Comparison of ENCODE assay signal across 14 mouse cellular contexts in the genomic region with DNA sequence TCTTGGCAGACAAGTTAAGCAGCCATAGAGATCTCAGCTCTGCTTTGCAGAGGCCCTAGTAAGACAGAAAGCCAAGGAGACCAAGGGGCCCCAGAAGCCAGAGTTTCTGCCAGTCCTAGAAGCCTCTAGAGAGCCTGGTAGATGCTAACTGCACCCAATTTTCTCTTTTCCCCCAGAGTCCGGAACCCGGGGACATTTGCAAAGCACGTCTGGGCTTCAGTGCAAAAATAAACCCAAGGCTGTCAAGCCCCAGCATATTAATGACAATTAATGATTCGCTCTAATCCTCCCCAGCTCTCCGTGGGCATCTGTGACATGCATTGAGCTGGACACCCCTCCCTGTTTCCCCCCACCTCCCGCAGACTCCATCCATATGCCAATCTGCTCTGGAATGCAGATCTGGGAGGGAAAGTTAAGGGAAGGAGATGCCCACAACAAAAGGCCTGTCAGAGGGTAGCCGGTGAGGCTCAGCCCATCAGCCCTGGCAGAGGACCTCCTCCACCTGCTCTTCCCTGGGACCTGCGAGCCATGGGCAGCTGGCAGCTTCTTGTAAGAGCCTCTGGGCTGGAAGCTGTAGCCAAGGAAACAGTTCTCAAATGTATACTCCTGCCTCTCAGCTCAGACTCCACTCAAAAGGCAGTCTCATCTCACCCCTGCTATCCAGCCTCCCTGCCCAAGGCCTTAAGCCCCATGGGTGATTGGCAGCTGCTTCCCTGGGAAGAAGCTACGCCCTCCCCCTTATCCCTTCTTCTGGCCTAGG.
A peak's percentile ranks its signal among the peaks of the same experiment; 100 is the strongest.
DNase-seq lines count a peak whose midpoint lies in the region; ATAC-seq and TF ChIP-seq lines count a peak whose summit lies in the region.
"Had no signal": no experiment of that assay in that cellular context is flagged by ENCODE, and none has a peak within 500 bp of the region (broad histone marks: within the 10 kb centered on the region; RNA-seq: fewer than 3 reads in every experiment).

No protein-coding gene starts in this region.

- H3K4me1 ChIP-seq in hindbrain, embryonic 11.5 days (replicated peaks; ENCODE audit: control insufficient read depth, insufficient read depth, low read length), result peaks cover 5% of the 10 kb centered on the region
- peaks cover 24% of the 10 kb centered on the region for H3K4me1 ChIP-seq in midbrain, embryonic 14.5 days (ENCODE audit: control insufficient read depth, insufficient read depth, low read length)
- H3K4me1 ChIP-seq in embryonic facial prominence, embryonic 10.5 days, result peaks cover 13% of the 10 kb centered on the region

- no peak overlapping the region for H3K4me2 ChIP-seq in hindbrain, embryonic 11.5 days (replicated peaks; ENCODE audit: low read depth, low read length)
- peak overlapping the region; percentile 24; the same call in 1 of the 2 replicates for H3K4me2 ChIP-seq in midbrain, embryonic 14.5 days (ENCODE audit: low read length)

- ATAC-seq in hindbrain, embryonic 11.5 days (ENCODE audit: low FRiP score), result peak; percentile 61
- peak; percentile 83 for ATAC-seq in midbrain, embryonic 14.5 days (ENCODE audit: low FRiP score, low TSS enrichment)

- no peak for TF ChIP-seq CTCF in brain, embryonic 14.5 days (IDR thresholded peaks at IDR 0.05; ENCODE audit: borderline replicate concordance, extremely low read depth, insufficient read depth, insufficient read length)

- H3K4me3 ChIP-seq in hindbrain, embryonic 11.5 days (ENCODE audit: low read depth, low read length), result no peak overlapping the region
- H3K4me3 ChIP-seq in midbrain, embryonic 14.5 days (replicated peaks; ENCODE audit: low read depth, low read length), result no peak overlapping the region
- no peak overlapping the region for H3K4me3 ChIP-seq in embryonic facial prominence, embryonic 10.5 days
- H3K4me3 ChIP-seq: erythroblast, embryonic 14.5 days had no signal

- no peaks in the 10 kb centered on the region for H3K27me3 ChIP-seq in hindbrain, embryonic 11.5 days (ENCODE audit: control insufficient read depth, insufficient read depth, low read length)
- no peaks in the 10 kb centered on the region for H3K27me3 ChIP-seq in midbrain, embryonic 14.5 days (ENCODE audit: control insufficient read depth, insufficient read depth, low read length)
- no peaks in the 10 kb centered on the region for H3K27me3 ChIP-seq in embryonic facial prominence, embryonic 10.5 days (replicated peaks; ENCODE audit: low read depth, poor library complexity, severe bottlenecking)
- H3K27me3 ChIP-seq: Patski had no signal

- DNase-seq in brain, adult 2 months (ENCODE audit: low read depth, low spot score), result peak; percentile 37
- peak; percentile 87 for DNase-seq in brain, embryonic 14.5 days (ENCODE audit: low read depth)
- peak; percentile 25 for DNase-seq in hindbrain, embryonic 11.5 days (ENCODE audit: low spot score)
- DNase-seq in midbrain, embryonic 14.5 days, result peak; percentile 71
- no peak for DNase-seq in natural killer cell, adult 2 months (ENCODE audit: low spot score in 2 of 2)
- DNase-seq in heart, postnatal 25 days (ENCODE audit: low spot score), result no peak
- no peak for DNase-seq in embryonic facial prominence, embryonic 10.5 days (ENCODE audit: low spot score)
- DNase-seq: embryo, embryonic 11 days; gastrocnemius, postnatal 10 days; kidney, postnatal 14 days; lung, adult 2 months; thymus, postnatal 4 days had no signal

- no peaks in the 10 kb centered on the region for H3K36me3 ChIP-seq in hindbrain, embryonic 11.5 days (ENCODE audit: control insufficient read depth, insufficient read depth, low read length)
- H3K36me3 ChIP-seq in midbrain, embryonic 14.5 days (ENCODE audit: control insufficient read depth, insufficient read depth, low read length), result no peaks in the 10 kb centered on the region
- no peaks in the 10 kb centered on the region for H3K36me3 ChIP-seq in embryonic facial prominence, embryonic 10.5 days (replicated peaks)

- intact Hi-C loops in heart, postnatal 25 days (cut with DNase I), result no loop called here

- 26% methylated on average over 9 of the region's 9 CpGs for WGBS in hindbrain, embryonic 11.5 days
- 6% methylated on average over 9 of the region's 9 CpGs for WGBS in midbrain, embryonic 14.5 days
- 39% methylated on average over 9 of the region's 9 CpGs for WGBS in embryonic facial prominence, embryonic 10.5 days

- no peaks in the 10 kb centered on the region for H3K9me3 ChIP-seq in hindbrain, embryonic 11.5 days (ENCODE audit: control insufficient read depth, low read length)
- H3K9me3 ChIP-seq in midbrain, embryonic 14.5 days (ENCODE audit: control insufficient read depth, low read length), result no peaks in the 10 kb centered on the region
- H3K9me3 ChIP-seq in embryonic facial prominence, embryonic 10.5 days, result no peaks in the 10 kb centered on the region

- peak overlapping the region; percentile 24; the same call in 1 of the 2 replicates for H3K27ac ChIP-seq in hindbrain, embryonic 11.5 days (ENCODE audit: low read depth, low read length)
- H3K27ac ChIP-seq in midbrain, embryonic 14.5 days (replicated peaks; ENCODE audit: low read depth, low read length), result peak overlapping the region; percentile 68
- H3K27ac ChIP-seq in embryonic facial prominence, embryonic 10.5 days (replicated peaks), result no peak overlapping the region

- TF ChIP-seq POLR2A in brain, embryonic 14.5 days (IDR thresholded peaks at IDR 0.05; ENCODE audit: borderline replicate concordance, extremely low read depth, insufficient read depth, insufficient read length, poor library complexity, severe bottlenecking), result no peak

- H3K9ac ChIP-seq in hindbrain, embryonic 11.5 days (ENCODE audit: low read depth, low read length), result no peak overlapping the region
- H3K9ac ChIP-seq in midbrain, embryonic 14.5 days (replicated peaks; ENCODE audit: low read length), result no peak overlapping the region; the same call in 1 of the 2 replicates

Comparison
In these comparisons a context has a peak if more than half of its experiments do, and no peak if none do; other contexts are left out.
1. DNase-seq: peak in brain, adult 2 months (single experiment), brain, embryonic 14.5 days (single experiment), hindbrain, embryonic 11.5 days (single experiment) and midbrain, embryonic 14.5 days (single experiment); none in natural killer cell, adult 2 months (0 of 2), heart, postnatal 25 days (single experiment) and embryonic facial prominence, embryonic 10.5 days (single experiment).